Mouse (Mus musculus) frontal cortex, adult (tissue): ENCODE results near the gene St8sia1.

Experiments
- ATAC-seq: cut with Nextera tagmentation; 2 replicates; pipeline ENCODE4 v1.9.2; 2017; ENCODE audit warnings: mild to moderate bottlenecking, moderate library complexity, mixed read lengths; ENCODE audit not compliant: low TSS enrichment

Gene St8sia1

GRCm38 (mm10) chr6:142979665-142980660 lies 15.7 kb upstream of the St8sia1 start:
- ATAC-seq = peak; percentile 59; the same call in 1 of the 2 replicates

- ATAC-seq = no peak
Measured at GRCm38 (mm10) chr6:142977221-142977620, 13.0 kb upstream of the St8sia1 start.

DNA sequence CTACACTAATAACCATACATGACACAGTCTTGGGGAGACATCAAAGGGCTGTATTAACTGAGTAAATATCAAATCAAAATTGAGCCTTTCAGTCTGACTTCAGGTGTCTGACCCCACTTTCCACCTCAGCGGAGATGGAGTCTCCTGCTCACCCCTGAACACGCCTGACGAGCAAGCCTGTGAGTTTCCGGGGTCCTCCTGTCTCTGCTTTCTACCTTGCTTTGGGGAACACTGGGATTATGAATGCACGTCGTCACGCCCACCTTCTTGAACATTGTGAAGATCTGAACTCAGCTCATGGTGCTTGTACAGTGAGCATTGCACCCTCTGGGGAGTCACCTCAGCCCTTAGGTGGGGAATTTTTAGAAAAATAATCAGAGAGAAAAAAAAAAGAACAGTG lies 9.0 kb upstream of the St8sia1 start:
- ATAC-seq = no peak

GRCm38 (mm10) chr6:142972205-142972604 lies 8.0 kb upstream of the St8sia1 start:
- no peak for ATAC-seq

DNA sequence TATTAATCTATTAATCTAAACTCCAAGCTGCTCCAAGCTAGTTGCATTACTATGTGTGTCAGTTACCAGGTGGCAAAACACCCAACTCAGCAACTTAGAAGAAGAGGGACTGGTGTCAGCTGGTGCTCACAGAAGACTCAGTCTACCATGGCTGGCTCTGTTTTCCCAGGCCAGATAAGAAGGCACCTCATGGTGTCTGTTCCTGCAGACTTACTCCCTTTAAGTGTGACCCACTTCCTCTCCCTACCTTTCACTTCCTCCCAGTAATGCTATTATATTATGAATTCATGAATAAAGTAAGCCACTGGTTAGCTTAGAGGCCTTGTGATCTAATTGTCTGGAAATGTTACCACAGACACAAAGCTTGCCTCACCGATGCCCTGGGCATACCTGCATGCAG lies 3.2 kb upstream of the St8sia1 start:
- no peak for ATAC-seq

GRCm38 (mm10) chr6:142964531-142965385 lies 506 bp upstream of the St8sia1 start:
- ATAC-seq = peak; percentile 87

- ATAC-seq = peak; percentile 3; the same call in 1 of the 2 replicates
Measured at GRCm38 (mm10) chr6:142963480-142964075, 674 bp downstream of the St8sia1 start.

DNA sequence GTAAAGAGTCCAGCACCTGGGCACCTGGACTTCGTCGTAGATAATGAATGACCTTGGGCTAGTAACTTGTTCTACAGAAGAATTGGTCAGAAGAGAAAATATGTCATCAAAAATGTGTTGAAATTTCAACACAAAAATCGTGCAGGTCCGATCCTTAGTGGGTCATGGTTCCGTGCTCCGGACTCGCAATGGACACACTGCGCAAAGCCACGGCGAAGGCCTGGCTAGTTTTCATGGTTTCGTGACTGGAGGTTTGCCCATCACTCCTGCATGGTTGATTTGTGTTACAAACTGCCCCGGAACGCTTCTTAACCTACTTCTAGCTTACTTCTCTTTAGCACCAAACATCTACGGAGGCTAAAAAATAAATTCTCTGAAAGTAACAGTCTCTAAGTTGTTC lies 1.4 kb downstream of the St8sia1 start:
- ATAC-seq = no peak

- ATAC-seq = no peak
Measured at GRCm38 (mm10) chr6:142962476-142962875, 1.8 kb downstream of the St8sia1 start.

DNA sequence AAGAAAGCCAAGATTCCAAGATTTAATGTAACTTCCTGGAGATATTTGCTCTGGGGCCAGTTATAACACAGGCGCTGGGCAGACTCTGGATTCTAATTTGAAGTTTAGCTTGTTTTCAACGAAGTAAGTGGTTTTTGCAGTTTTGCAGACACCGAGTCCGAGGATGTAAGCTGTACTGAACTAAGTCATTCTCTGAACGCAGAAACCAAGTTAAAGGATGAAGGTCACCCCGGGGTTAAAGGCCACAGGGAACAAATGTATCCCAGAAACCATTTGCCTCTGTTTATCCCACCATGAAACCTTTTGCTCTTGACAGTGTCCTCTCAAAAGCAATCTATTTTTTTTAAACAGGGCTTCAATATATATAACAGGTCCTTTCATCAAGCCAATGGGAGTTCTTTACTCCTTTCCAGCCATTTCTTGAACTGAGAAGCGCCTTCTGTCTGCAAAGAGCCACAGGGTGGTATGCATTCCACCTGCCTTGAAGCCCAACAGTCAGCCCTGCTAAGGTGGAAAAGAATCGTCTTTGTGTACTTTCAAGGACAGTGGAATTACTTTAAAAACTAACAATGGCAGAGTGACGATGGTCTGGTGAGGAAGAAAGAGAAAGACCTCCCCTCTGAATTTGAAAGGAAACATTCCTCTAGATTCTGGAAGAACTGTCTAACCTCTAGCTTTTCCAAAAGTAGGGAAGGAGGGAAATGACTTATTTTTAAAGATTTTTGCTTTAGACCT lies 2.4 kb downstream of the St8sia1 start:
- no peak for ATAC-seq

GRCm38 (mm10) chr6:142956556-142956955 lies 7.7 kb downstream of the St8sia1 start:
- no peak for ATAC-seq

GRCm38 (mm10) chr6:142955281-142955680 lies 9.0 kb downstream of the St8sia1 start:
- ATAC-seq = no peak

GRCm38 (mm10) chr6:142953189-142953588 lies 11.1 kb downstream of the St8sia1 start:
- ATAC-seq = no peak

GRCm38 (mm10) chr6:142952361-142952954 lies 11.8 kb downstream of the St8sia1 start:
- no peak for ATAC-seq

GRCm38 (mm10) chr6:142951564-142952308 lies 12.5 kb downstream of the St8sia1 start:
- ATAC-seq = no peak

GRCm38 (mm10) chr6:142950354-142950753 lies 13.9 kb downstream of the St8sia1 start:
- no peak for ATAC-seq

DNA sequence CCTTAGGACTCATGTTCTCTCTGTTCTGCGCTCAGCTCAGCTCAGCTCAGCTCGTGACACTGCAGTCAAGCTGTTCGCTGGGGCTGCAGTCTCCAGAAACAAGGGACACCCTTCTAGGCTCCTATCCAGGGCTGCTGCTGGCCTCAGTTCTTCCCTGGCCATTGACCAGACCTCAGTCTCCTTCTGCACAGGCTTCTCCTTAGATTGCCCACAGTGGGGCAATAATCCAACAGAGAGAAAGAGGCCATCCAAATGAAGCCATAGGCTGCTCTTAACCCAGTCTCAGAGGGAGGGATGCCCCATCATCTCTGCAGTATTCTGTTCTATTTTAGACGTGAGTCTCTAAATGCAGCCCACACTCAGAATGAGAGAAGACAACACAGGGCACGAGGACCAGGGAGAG lies 15.3 kb downstream of the St8sia1 start:
- ATAC-seq = peak; percentile 86

GRCm38 (mm10) chr6:142947029-142947428 lies 17.2 kb downstream of the St8sia1 start:
- no peak for ATAC-seq

GRCm38 (mm10) chr6:142946069-142946871 lies 18.0 kb downstream of the St8sia1 start:
- no peak for ATAC-seq
